Mouse (Mus musculus): Measurements from ENCODE around the gene Zbtb49. TPM values are rescaled to one million over a fixed set of nuclear protein-coding genes. Genes with fewer than 3 reads are reported as not detected.

Gene Zbtb49
- polyA plus RNA-seq, 1 experiment = 9.3 TPM

DNA sequence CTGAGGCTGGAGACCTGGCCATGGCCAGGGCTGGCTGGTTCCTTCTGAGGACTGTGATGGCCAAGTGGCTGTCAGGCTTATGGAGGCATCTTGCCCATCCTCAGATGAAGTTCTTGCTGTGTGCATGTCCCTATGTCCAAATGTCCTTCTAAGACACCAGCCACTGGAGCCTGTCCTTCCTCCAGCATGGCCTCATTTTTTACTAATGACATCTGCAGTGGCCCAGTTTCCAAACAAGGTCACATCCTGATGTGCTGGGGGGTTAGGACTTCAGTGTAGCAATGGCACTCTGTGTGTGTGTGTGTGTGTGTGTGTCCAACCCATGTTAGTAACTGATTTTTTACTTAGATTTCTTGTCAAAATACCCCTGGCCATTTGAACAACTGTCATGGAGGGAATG, 24.3 kb downstream of the Zbtb49 start:
- DNase-seq (ENCODE audit: low read depth) = no peak

DNA sequence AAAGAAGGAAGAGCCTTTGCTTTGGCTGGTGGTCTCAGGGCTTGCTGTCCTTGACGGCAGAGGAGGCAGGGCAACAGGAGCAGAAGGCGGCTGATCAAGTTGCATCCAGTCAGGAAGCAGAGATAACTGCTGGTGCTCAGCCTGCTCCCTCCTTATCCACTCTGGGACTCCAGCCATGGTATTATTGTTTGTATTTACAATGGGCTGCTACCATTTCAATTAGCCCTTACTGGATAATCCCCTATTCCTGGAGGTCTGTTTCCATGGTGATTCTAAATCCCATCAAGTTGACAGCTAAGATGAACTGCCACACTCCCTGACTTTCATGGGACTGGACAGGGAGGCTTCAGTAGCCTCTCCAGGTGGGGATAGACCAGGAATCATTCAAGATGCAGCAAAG, 25.3 kb downstream of the Zbtb49 start:
- DNase-seq (ENCODE audit: low read depth) = no peak

DNA sequence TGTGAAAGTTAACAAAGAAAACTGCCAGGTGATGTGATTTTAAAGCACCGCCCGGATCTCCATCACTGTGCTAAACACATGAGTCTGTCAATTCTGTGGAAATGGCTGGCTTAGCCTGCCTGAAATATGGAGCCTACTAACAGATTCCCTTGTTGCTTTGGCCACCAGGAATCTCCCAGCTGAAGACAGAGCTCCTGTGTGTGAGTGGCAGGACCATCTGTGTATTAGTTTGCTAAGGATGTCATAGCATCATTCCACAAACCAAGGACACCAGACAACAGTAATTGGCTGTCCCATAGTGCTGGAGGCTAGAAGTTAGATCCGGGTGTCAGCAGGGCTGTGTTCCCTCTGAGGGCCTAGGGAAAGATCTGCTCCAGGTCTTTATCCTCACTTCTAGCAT, 29.4 kb downstream of the Zbtb49 start:
- DNase-seq (ENCODE audit: low read depth) = no peak

DNA sequence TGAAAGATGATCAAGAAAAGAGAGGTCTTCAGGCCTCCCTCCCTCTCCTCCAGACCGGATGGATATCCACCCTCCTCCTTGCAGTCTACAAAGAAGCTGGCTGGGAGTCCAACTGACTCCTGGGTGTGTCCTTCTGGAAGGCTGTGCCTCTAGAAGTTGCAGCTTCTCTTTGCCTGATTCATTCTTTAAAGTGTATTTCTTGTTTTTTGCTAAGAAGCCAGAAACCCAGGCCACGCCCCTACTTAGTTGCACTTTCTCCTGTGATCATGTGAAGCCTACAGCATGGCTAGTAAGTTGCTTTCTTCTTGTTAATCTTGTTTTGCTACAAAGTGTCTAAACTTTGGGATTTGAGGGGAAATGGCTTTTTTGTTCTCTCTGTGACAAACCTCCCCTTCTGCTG, 33.3 kb downstream of the Zbtb49 start:
- no peak for DNase-seq (ENCODE audit: low read depth)

DNA sequence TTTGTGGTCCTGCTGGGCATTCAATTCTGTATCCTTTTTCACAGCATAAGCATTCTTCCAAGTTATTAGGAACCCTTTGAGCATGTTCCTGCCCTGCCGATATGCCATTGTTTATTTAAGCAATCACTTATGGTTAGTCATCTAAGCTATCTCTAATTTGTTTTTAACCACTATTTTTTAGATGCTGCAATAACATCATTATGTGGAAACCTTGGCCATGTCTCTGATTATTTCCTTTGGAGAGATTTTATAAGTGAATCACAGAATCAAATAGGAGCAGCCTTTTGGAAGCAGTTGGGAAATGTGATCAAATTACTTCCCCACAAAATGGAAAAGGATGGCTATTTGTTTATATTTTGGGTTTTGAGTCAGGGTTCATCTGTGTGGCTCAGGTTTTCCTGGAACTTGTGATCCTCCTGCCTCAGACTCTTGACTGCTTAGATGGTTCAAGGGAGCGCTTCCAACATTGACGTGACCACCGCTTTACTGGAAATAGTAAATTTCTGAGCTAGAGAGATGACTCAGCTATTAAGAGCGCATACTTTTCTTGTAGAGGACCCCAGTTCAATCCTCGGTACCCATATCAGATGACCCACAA, 35.5 kb downstream of the Zbtb49 start:
- no peak for DNase-seq (ENCODE audit: low read depth)

DNA sequence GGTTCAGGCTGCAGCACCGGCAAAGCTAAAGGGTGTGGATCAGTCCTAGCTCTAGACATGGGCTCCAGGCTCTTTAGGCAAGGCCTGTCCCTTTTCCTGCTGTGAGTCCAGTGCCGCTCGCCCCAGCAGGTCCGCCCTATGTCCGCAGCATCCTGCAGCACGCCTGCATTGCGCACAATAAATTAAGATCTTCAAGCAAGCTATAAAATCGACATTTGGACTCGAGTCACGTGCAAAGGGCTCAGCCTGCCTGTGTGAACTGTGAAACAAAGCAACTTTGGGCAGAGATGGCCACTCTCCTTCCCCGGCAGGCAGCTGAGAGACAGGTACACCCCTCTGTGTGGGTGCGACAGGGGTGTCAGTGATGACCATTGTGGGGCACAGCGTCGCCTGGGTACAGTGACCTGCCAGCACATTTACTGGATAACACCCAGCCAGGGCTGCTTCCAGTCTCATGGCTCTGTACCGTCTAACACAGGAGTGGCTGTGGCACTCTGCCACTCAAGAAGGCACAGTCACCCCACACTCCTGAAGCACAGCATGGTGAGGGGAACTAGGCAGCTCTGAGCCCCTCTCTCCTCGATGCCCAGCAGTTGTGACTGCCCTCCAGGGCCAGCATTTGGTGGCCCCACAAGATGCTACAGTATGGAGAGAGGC, 45.9 kb downstream of the Zbtb49 start:
- no peak for DNase-seq (ENCODE audit: low read depth)

DNA sequence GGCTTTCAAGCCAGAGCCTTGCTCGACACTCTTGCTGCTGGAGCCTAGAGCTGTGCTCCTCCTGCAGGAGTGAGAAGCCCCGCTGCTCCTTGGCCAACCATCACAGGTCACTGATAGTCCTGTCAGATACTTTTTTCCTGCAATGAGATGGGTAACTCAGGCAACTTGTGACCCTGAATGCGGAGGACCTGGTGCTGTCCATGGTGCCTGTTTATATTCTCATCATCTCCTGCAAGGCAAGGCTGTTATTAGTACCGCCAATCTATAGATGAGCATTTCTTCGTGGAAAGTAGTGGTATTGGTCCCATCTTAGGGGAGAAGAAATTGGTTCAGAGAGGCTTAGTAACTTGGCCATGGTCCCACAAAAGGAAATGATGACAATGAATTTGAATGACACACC, 46.5 kb downstream of the Zbtb49 start:
- no peak for DNase-seq (ENCODE audit: low read depth)

DNA sequence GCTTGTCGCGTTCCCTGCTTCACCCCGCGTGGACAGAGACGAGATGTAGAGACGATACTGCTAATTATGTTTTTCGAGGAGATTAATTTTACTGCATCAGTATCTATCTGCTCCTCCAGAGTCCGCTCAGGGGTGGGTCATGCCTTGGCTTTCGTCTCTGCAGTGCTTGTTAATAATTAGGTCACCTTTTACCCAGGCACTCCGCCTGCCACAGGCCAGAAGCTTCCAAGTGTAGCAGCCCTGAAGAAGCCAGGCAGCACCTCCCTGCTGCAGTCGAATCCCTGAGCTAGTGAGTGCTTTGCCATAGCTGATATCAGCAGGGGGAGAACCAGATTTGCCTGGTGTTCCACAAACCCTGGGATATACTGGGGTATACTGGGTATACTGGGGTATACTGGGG, 51.8 kb downstream of the Zbtb49 start:
- DNase-seq (ENCODE audit: low read depth) = no peak

DNA sequence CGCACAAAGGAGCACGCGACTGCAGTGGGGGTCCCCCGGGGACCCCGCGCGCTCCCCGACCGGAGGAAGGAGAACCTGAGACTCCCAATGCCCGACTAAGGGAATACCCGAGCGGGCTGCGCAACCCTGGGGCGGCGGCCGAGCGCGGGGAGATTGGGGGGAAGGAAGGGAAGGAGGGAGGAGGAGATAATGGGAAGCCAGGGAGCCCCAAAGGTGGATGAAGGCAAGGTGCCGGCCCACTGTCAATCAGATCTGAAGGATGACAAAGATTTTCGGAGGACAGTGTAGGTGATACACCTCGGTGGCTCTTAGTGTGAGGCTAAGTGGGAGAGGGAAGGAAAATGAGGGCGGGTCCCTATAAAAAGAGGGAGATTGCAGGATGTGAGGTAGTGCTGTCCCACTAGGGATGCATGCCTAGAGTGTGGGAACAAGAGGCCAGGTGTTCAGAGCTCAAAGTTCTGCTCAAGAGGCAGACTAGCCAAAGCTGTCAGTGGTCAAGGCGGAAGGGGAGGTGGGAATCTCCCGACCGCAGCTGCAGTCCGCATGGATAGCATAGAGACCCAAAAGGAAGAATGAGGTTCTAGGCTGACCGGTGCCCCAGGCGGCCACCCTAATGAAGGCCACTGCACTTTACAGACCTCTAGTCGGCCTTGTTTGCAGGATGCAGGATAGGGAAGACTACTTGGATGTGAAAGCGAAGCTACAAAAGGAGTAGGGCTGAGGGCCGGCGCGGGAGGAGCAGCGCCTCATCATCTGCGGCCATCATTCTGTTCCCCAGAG, 60.4 kb downstream of the Zbtb49 start, which contains the start of gene Nsg1:
Gene Nsg1, minus strand, starts transcription at position 274 of the 780 bp plus-strand sequence.
- DNase-seq (ENCODE audit: low read depth) = no peak

DNA sequence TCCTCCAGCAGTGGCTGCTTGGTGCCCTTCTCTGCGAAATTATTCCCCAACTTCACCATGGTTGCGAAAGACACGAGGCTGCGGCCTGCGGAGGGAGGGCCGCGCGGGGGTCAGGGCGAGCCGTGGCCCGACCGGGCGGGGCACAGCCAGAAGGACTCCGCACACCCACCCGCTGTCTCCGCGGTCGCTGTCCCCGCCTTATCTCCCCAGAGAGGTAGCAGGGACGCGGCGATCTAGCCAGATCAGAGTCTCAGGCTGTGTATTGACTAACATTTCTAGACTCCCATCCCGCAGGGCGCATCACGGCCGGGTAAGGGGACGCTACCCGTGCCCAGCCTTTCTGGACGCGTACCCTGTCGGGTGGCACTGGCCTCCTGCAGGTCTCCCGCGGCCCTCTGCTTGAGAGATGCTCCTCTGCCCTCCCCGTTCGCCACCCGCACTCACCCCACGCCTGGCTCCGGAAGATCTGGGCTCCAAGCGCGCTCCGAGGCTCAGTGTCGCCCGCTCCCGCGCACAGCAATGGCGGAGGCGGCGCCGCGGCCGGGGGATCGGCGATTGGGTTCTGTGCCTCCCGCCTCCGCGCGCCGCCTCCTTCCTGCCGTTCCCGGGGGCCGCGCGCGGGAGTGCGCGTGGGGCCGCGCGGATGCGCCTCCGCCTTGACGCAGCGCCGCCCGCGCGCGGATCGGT, 61.2 kb downstream of the Zbtb49 start:
- no peak for DNase-seq (ENCODE audit: low read depth)

DNA sequence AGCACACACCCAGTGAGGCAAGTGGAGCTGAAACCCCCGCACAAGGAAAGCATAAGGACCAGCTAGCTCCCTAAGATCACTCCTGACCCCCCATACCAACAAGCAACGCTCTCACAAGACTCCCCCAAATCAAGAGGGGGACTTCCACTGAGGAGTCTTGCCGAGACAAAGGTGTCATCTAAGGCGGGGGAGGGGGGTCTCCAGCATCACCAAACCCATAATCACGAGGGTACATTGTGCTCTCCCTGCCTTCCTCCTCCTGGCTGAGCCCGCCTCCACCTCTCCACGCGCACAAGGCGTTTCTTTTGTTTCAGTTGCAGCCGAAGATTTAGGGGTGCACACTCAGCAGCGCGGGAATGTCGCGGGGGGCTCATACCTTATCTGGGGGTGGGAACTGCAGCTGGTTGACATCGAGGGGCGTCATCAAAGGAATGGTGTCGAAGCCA, 61.7 kb downstream of the Zbtb49 start:
- no peak for DNase-seq (ENCODE audit: low read depth)

DNA sequence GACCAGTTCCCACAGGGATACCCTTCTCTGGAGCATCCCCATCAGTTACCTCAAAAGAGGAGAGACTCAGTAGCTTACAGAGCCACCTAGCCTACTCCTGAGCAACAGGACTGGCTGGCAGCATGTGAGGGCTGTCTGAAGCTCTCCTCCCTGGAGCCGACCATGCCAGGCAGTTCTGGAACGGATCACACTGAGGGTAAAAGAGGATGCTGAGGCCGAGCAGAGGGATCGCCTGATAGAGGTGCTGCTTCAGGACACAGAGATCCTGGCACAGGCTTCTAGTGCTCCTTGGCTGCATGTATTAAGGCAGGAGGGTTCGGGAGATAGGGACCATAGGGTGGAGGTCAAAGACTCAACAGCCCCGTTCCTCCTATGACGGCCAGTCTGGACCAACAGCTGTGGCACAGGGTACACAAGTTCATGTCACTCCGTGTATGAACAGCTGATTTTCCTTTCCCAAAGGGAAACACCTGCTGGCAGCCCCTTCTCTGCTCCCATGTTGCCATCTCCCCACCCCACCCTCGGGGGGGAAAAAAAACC, 62.7 kb downstream of the Zbtb49 start:
- DNase-seq (ENCODE audit: low read depth) = no peak

DNA sequence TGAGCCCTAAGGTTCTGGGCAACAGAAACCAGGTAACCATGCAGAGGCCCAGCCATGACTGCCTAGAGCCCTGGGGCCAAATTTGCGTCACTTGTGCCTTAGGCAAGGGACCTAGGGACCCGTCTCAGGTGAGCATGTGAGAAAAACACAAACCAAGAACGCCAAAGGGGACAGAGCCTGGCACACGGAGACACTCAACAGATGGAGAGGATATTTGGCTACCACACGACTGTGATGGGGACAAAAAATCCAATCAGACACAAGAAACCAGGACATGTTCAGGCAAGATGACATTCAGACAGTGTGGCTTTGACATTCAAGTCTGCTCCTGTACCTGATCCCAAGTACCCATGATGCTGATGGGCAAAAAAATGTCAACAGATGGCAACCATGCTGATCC, 66.6 kb downstream of the Zbtb49 start:
- DNase-seq (ENCODE audit: low read depth) = no peak

DNA sequence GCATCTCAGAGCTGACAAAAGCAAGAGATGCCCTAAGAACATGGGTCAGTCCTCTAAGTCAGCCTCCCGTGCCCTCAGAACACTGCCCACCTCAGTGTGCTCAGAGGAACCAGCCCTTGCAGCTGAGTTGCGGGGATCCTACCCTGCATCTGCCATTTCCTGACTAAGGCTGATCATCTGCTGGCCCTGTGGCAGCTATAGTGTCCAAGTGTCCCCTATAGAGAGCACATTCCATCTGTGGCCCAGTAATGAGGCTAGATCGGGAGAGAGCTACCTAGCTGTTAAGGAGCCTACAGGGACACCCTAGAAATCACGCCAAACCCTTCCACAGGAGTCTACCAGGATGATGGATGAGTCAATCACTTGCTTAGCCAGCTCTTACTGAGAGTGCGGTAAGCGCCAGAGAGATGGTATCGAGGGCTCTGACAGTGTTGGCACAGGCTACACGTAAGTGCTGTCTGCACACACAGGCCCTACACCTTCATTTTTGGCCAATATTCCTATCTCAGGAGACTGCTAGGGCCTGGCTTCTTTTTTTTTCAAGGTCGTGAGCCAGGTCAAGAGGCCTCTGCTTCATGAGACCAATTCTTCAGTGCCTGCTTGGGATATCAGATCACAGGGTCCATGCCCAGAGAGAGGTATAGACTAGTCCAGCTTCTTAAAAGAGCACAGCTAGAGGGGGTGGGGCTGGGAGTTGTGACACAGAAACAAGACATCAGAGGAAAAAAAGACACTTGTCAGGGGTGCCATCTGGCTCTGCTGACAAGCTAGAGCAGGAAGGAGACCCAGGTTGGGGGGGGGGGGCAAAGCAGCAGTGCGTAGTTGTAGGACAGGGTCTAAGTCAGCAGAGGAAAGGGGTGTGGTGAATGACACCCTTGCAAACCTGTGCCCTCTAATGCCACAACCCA, 67.8 kb downstream of the Zbtb49 start:
- no peak for DNase-seq (ENCODE audit: low read depth)

DNA sequence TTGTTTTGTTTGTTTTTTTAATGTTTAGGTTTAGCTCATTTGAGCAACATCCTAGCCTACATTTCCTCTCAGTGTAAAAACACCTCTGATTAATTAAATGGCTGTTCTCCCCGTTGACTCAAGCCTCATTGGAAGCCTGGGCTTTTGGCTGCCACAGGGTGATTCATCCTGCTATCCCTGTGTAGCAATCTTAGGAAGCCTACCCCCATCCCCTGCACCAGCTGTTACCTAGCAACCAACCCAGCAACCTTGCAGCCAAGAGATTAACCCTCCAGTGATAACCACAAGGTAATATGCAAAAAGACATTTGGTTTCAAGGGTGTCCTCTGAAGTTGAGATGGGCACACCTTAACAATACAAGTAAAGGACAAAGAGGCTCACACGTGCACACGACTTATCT, 69.0 kb downstream of the Zbtb49 start:
- no peak for DNase-seq (ENCODE audit: low read depth)

DNA sequence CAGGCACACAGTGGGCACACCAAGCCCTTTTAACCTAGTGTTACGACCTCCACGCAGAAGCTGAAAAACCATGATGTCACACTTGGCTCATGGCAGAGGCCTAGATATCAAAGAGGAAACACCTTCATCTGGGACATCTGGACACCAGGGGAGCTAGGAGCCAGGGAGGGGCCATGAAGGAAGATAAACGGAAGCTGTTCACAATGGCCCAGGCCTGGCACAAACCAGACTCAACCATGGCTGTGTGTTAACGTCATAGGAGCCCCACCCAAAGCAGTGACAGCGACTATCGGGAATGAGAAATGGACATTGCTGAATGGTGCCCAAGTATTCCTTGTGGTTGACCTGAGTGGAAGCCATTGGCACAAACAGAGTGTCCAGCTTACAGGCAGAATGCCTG, 73.7 kb downstream of the Zbtb49 start:
- no peak for DNase-seq (ENCODE audit: low read depth)

DNA sequence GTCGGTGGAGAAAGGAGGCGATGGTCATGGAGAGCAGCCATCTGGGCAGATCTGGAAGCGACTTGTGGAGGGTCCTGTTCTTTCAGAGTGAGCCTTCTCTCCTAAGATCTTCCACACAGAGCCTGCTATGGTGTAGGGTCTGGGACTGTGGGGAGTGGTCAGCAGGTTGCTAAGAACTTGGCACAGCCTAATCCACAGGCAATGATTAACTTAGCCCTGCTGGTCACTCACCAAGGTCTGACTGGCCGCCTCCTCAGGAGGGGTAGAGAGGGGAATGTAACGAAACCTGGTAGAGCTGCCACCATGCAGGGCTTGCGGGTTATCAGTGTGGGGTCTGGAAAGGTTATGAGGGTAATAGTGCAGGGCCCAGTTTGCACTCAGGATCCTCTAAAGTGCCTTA, 79.4 kb downstream of the Zbtb49 start:
- DNase-seq (ENCODE audit: low read depth) = no peak

Data from gonadal fat pad, adult 2 months (tissue).